In the genomic region with DNA sequence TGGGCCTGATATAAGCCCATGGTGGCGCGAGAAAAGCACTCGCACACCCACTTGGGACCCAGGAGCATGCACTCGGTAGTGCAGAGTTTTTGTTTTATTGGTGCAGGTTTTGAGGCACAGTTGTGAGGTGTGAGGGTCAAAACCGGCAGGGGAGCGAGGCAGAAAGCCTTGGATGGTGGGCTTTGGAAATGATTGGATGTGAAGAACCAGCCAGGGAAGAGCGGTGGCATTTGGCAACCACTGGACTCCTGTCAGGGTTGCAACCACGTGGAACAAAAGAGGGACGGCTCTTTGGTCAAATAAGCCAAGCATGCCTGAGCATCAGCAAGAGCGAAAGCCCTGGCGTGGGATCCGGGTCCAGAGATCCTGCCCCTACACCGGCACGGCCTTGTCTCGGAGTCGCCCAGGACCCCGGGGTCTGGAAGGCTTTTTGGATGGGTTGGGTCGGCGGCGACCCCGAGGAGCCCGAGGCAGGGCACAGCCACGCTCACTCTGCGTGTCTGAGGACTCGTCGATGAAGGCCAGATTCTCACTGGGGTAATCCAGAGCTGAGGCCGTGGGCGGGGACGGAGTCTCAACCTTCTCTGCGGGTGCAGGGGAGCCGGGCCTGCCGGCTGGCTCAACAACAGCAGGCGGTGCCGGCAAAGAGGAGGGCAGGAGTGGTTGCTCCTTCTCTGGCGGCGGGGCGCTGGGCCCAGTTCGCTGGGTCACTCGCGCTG, we compare ENCODE assay signal across 9 mouse cellular contexts. TPM values are rescaled to one million over a fixed set of nuclear protein-coding genes. Genes with fewer than 3 reads are reported as not detected.
DNase-seq lines count a peak whose midpoint lies in the region; ATAC-seq lines count a peak whose summit lies in the region.
"Had no signal": no experiment of that assay in that cellular context is flagged by ENCODE, and none has a peak within 500 bp of the region (broad histone marks: within the 10 kb centered on the region; RNA-seq: fewer than 3 reads in every experiment).

No protein-coding gene starts in this region.

- H3K9ac ChIP-seq in kidney, embryonic 16.5 days (replicated peaks; ENCODE audit: low read length) = no peak overlapping the region
- no peak overlapping the region for H3K9ac ChIP-seq in hindbrain, embryonic 12.5 days
- H3K9ac ChIP-seq: liver, embryonic 14.5 days had no signal

- no peak for DNase-seq in kidney, postnatal 14 days
- DNase-seq in embryonic facial prominence, embryonic 10.5 days (ENCODE audit: low spot score) = peak; percentile 42
- peak; percentile 37 for DNase-seq in neural tube, embryonic 10.5 days (ENCODE audit: extremely low spot score, low spot score)
- DNase-seq in spleen, adult 12 weeks (ENCODE audit: low spot score) = no peak
- DNase-seq: thymus, adult 18-20 months had no signal

- no peak for ATAC-seq in kidney, embryonic 16.5 days (ENCODE audit: low FRiP score, low TSS enrichment)
- ATAC-seq in hindbrain, embryonic 12.5 days (ENCODE audit: low FRiP score) = no peak
- ATAC-seq in CD4-positive, CD25-positive, alpha-beta regulatory T cell, adult 4 months = no peak

- no peaks in the 10 kb centered on the region for H3K36me3 ChIP-seq in kidney, embryonic 16.5 days (ENCODE audit: insufficient read depth, low read length)
- no peaks in the 10 kb centered on the region for H3K36me3 ChIP-seq in embryonic facial prominence, embryonic 10.5 days (replicated peaks)
- H3K36me3 ChIP-seq in hindbrain, embryonic 12.5 days = no peaks in the 10 kb centered on the region

- H3K9me3 ChIP-seq in kidney, embryonic 16.5 days (ENCODE audit: low read length) = no peaks in the 10 kb centered on the region
- no peaks in the 10 kb centered on the region for H3K9me3 ChIP-seq in embryonic facial prominence, embryonic 10.5 days
- no peaks in the 10 kb centered on the region for H3K9me3 ChIP-seq in hindbrain, embryonic 12.5 days (replicated peaks)

- H3K4me1 ChIP-seq in kidney, embryonic 16.5 days (ENCODE audit: insufficient read depth, low read length) = peaks cover 18% of the 10 kb centered on the region
- H3K4me1 ChIP-seq in embryonic facial prominence, embryonic 10.5 days = peaks cover 48% of the 10 kb centered on the region
- peaks cover 28% of the 10 kb centered on the region for H3K4me1 ChIP-seq in hindbrain, embryonic 12.5 days

- peak overlapping the region; percentile 44; the same call in 1 of the 2 replicates for H3K4me2 ChIP-seq in kidney, embryonic 16.5 days (replicated peaks; ENCODE audit: low read depth, low read length)
- no peak overlapping the region for H3K4me2 ChIP-seq in hindbrain, embryonic 12.5 days (replicated peaks)

- H3K27ac ChIP-seq in kidney, embryonic 16.5 days (ENCODE audit: low read length) = no peak overlapping the region
- H3K27ac ChIP-seq in embryonic facial prominence, embryonic 10.5 days (replicated peaks) = no peak overlapping the region
- no peak overlapping the region for H3K27ac ChIP-seq in hindbrain, embryonic 12.5 days
- H3K27ac ChIP-seq: liver, embryonic 14.5 days had no signal

- peaks cover 65% of the 10 kb centered on the region for H3K27me3 ChIP-seq in kidney, embryonic 16.5 days (ENCODE audit: insufficient read depth, low read length)
- H3K27me3 ChIP-seq in embryonic facial prominence, embryonic 10.5 days (replicated peaks; ENCODE audit: low read depth, poor library complexity, severe bottlenecking) = peaks cover 86% of the 10 kb centered on the region
- H3K27me3 ChIP-seq in hindbrain, embryonic 12.5 days = peaks cover 80% of the 10 kb centered on the region

- H3K4me3 ChIP-seq in kidney, embryonic 16.5 days (ENCODE audit: low read length) = peak overlapping the region; percentile 31
- peak overlapping the region; percentile 39 for H3K4me3 ChIP-seq in embryonic facial prominence, embryonic 10.5 days
- H3K4me3 ChIP-seq in hindbrain, embryonic 12.5 days = 0 out of 2 replicates have a peak overlapping the region, but pooled peaks have one; percentile 7

- 10% methylated on average over 40 of the region's 40 CpGs for WGBS in kidney, embryonic 16.5 days
- WGBS in embryonic facial prominence, embryonic 10.5 days = 4% methylated on average over 40 of the region's 40 CpGs
- 3% methylated on average over 36 of the region's 40 CpGs for WGBS in hindbrain, embryonic 12.5 days

RNA-seq across cellular contexts. Expression of a gene that starts 0.6 kb away (rescaled TPM):
- polyA plus RNA-seq in kidney, embryonic 16.5 days (2015; fragmentation: Nextera tagmentation; extraction: Ambion mirVana) = 3.4 and 3.7 TPM in 2 replicates
- polyA plus RNA-seq in embryonic facial prominence, embryonic 10.5 days (2016; fragmentation: Nextera tagmentation; extraction: Ambion mirVana) = 0.68 and 0.74 TPM in 2 replicates
- polyA plus RNA-seq in hindbrain, embryonic 12.5 days (2016; fragmentation: Nextera tagmentation; extraction: Ambion mirVana) = 0.98 TPM in 1 of 2 replicates, not detected in the other
- not detected for polyA plus RNA-seq in CD4-positive, CD25-positive, alpha-beta regulatory T cell, adult 4 months (2017; shearing (Covaris generic))

RNA-seq across cellular contexts. Expression of a gene that starts 4.2 kb away (rescaled TPM):
- polyA plus RNA-seq in kidney, embryonic 16.5 days (2015; fragmentation: Nextera tagmentation; extraction: Ambion mirVana) = 18.0 and 19.4 TPM in 2 replicates
- 7.9 and 8.9 TPM in 2 replicates for polyA plus RNA-seq in embryonic facial prominence, embryonic 10.5 days (2016; fragmentation: Nextera tagmentation; extraction: Ambion mirVana)
- polyA plus RNA-seq in hindbrain, embryonic 12.5 days (2016; fragmentation: Nextera tagmentation; extraction: Ambion mirVana) = 16.0 and 16.6 TPM in 2 replicates
- 1 to 10 TPM; 2.2 to 5.7 TPM for polyA plus RNA-seq in CD4-positive, CD25-positive, alpha-beta regulatory T cell, adult 4 months (2017; shearing (Covaris generic))

RNA-seq across cellular contexts. Expression of a gene that starts 8.5 kb away (rescaled TPM):
- polyA plus RNA-seq in kidney, embryonic 16.5 days (2015; fragmentation: Nextera tagmentation; extraction: Ambion mirVana) = 0.42 and 0.71 TPM in 2 replicates
- polyA plus RNA-seq in embryonic facial prominence, embryonic 10.5 days (2016; fragmentation: Nextera tagmentation; extraction: Ambion mirVana) = 0.23 TPM in 1 of 2 replicates, not detected in the other
- polyA plus RNA-seq in hindbrain, embryonic 12.5 days (2016; fragmentation: Nextera tagmentation; extraction: Ambion mirVana) = 0.14 and 0.19 TPM in 2 replicates
- polyA plus RNA-seq in CD4-positive, CD25-positive, alpha-beta regulatory T cell, adult 4 months (2017; shearing (Covaris generic)) = not detected

RNA-seq across cellular contexts. Expression of a gene that starts 15.9 kb away (rescaled TPM):
- 325 and 350 TPM in 2 replicates for polyA plus RNA-seq in kidney, embryonic 16.5 days (2015; fragmentation: Nextera tagmentation; extraction: Ambion mirVana)
- 137 and 140 TPM in 2 replicates for polyA plus RNA-seq in embryonic facial prominence, embryonic 10.5 days (2016; fragmentation: Nextera tagmentation; extraction: Ambion mirVana)
- 194 and 200 TPM in 2 replicates for polyA plus RNA-seq in hindbrain, embryonic 12.5 days (2016; fragmentation: Nextera tagmentation; extraction: Ambion mirVana)
- 100 to 1,000 TPM; 224 to 246 TPM for polyA plus RNA-seq in CD4-positive, CD25-positive, alpha-beta regulatory T cell, adult 4 months (2017; shearing (Covaris generic))

RNA-seq across cellular contexts. Expression of a gene that starts 15.9 kb away (rescaled TPM):
- polyA plus RNA-seq in kidney, embryonic 16.5 days (2015; fragmentation: Nextera tagmentation; extraction: Ambion mirVana) = 71.2 and 86.6 TPM in 2 replicates
- 53.4 and 55.1 TPM in 2 replicates for polyA plus RNA-seq in embryonic facial prominence, embryonic 10.5 days (2016; fragmentation: Nextera tagmentation; extraction: Ambion mirVana)
- polyA plus RNA-seq in hindbrain, embryonic 12.5 days (2016; fragmentation: Nextera tagmentation; extraction: Ambion mirVana) = 67.7 and 71.7 TPM in 2 replicates
- 10 to 100 TPM; 36.8 to 49.6 TPM for polyA plus RNA-seq in CD4-positive, CD25-positive, alpha-beta regulatory T cell, adult 4 months (2017; shearing (Covaris generic))

Comparison
In these comparisons a context has a peak if more than half of its experiments do, and no peak if none do; other contexts are left out.
1. DNase-seq: peak in embryonic facial prominence, embryonic 10.5 days (single experiment) and neural tube, embryonic 10.5 days (single experiment); none in kidney, postnatal 14 days (single experiment) and spleen, adult 12 weeks (single experiment).
2. Peak in every context shown above with its lines, with median percentiles within 50 percentile points of each other: H3K4me3 ChIP-seq.